Mouse (Mus musculus) stomach, adult 2 months (tissue): Measurements from ENCODE around the gene Hist1h2bq. TPM values are rescaled to one million over a fixed set of nuclear protein-coding genes. Genes with fewer than 3 reads are reported as not detected.

ENCODE experiments used
- polyA plus RNA-seq: library from polyadenylated mRNA; depleted of rRNA; stranded (reverse); fragments of >200 nt; gene quantifications from 2 replicates; pipeline ENCODE4 v1.2.3, GENCODE M21; 2012; rRNA removed

Gene Hist1h2bq
- polyA plus RNA-seq: 6.4 and 9.3 TPM in 2 replicates

DNA sequence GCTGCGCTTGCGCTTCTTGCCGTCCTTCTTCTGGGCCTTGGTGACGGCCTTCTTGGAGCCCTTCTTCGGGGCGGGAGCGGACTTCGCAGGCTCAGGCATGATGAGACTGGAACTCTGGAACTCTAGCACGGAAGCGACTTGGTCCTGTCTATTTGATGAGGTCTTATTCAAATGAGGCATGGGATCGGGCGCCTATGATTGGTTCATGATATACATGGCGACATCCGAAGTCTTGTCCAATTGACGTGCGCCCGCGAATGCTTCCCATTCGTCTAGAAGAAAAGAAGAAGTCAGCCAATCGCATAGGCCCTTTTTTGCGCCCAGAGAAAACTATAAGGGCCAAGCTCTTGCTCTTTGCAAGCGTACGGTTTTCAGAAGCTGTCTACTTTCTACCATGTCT is at the start of gene Hist1h2bq, which contains the start of gene Hist1h2ao:
Gene Hist1h2bq, minus strand, starts transcription at position 125 of the 400 bp plus-strand sequence.
Gene Hist1h2ao, plus strand, starts transcription at position 393 of the 400 bp plus-strand sequence.

DNA sequence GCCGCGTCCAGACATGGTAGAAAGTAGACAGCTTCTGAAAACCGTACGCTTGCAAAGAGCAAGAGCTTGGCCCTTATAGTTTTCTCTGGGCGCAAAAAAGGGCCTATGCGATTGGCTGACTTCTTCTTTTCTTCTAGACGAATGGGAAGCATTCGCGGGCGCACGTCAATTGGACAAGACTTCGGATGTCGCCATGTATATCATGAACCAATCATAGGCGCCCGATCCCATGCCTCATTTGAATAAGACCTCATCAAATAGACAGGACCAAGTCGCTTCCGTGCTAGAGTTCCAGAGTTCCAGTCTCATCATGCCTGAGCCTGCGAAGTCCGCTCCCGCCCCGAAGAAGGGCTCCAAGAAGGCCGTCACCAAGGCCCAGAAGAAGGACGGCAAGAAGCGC is 23.5 kb upstream of the Hist1h2bq start, which contains the start of the genes Hist1h2ap and Hist1h2br:
Gene Hist1h2ap, minus strand, starts transcription at position 47 of the 400 bp plus-strand sequence.
Gene Hist1h2br, plus strand, starts transcription at position 283 of the 400 bp plus-strand sequence.

GRCm38 (mm10) chr13:21831418-21832394 is 21.7 kb upstream of the Hist1h2bq start, which contains the start of gene Hist1h4n:
Gene Hist1h4n (minus strand): TSS chr13:21832196.

GRCm38 (mm10) chr13:21811539-21811938 is 1.5 kb upstream of the Hist1h2bq start, which contains the start of gene Hist1h4m:
Gene Hist1h4m (plus strand): TSS chr13:21811746.

GRCm38 (mm10) chr13:21786899-21787629 is 22.9 kb downstream of the Hist1h2bq start, which contains the start of the genes Hist1h2an and Hist1h2bp:
Gene Hist1h2an (minus strand): TSS chr13:21787218.
Gene Hist1h2bp (plus strand): TSS chr13:21787461.

DNA sequence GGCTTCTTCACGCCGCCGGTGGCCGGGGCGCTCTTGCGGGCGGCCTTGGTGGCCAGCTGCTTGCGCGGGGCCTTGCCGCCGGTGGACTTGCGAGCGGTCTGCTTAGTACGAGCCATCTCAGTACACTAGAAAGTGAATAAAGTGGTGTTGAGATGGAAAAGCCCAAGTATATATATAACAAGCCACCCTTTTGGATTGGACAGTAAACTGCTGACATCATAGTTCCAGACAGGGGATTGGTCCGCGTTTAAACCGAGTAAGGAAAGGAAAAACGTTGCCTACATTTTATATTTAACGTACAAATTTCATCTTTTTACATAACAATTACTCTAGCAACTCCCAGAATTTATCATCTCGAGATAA is 26.8 kb downstream of the Hist1h2bq start, which contains the start of gene Hist1h3i:
Gene Hist1h3i, minus strand, starts transcription at position 116 of the 363 bp plus-strand sequence.

DNA sequence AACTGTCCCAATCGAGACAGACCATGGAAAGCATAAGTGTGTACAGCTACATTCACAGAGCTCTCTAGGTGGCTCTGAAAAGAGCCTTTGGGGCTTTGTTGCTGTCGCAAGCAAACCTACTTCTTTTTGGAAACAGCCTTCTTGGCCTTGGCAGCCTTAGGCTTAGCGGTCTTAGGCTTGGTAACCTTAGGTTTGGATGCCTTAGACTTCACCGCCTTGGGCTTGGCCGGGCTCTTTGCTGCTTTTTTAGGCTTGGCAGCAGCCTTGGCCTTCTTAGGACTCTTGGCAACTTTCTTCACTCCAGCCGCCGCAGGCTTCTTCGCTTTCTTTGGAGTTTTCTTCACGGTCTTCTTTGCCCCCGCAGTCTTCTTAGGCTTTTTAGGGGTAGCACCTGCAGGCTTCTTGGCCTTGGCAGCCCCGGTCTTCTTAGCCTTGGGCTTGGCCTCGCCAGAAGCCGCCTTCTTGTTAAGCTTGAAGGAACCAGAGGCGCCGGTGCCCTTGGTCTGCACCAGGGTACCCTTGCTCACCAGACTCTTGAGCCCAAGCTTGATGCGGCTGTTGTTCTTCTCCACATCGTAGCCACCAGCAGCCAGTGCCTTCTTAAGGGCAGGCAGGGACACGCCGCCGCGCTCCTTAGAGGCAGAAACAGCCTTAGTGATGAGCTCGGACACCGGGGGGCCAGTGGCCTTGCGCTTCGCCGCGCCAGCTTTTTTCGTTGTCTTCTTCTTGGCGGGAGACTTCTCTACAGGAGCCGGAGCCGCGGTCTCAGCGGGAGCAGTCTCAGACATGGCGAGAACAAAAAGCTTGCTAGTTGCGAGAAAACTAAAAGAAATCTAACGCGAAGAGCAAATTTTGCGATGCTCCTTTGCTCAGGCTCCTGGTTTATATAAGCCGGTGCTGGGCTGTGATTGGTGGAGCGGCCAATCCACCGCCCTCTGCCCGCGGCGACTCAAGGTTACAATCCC is 29.9 kb downstream of the Hist1h2bq start, which contains the start of gene Hist1h1b:
Gene Hist1h1b, minus strand, starts transcription at position 859 of the 965 bp plus-strand sequence.

Other genes starting within 250 kb of the Hist1h2bq start
- not detected in 2 replicates for gene Olfr1364, start 228.4 kb downstream of the Hist1h2bq start, polyA plus RNA-seq
- gene Olfr1362, start 196.2 kb downstream of the Hist1h2bq start, polyA plus RNA-seq: not detected in 2 replicates
- gene Olfr11, start 167.7 kb downstream of the Hist1h2bq start, polyA plus RNA-seq: not detected in 2 replicates
- gene Olfr1361, start 146.8 kb downstream of the Hist1h2bq start, polyA plus RNA-seq: not detected in 2 replicates
- not detected in 2 replicates for gene Olfr1360, start 132.8 kb downstream of the Hist1h2bq start, polyA plus RNA-seq
- gene Olfr1359, start 112.1 kb downstream of the Hist1h2bq start, polyA plus RNA-seq: not detected in 2 replicates
- gene Hist1h2bl, start 94.1 kb downstream of the Hist1h2bq start, polyA plus RNA-seq: 2.0 and 2.3 TPM in 2 replicates
- gene Hist1h2ai, start 93.8 kb downstream of the Hist1h2bq start, polyA plus RNA-seq: 10.0 and 28.4 TPM in 2 replicates
- gene Hist1h3h, start 92.5 kb downstream of the Hist1h2bq start, polyA plus RNA-seq: 30.9 and 34.4 TPM in 2 replicates
- 0.27 and 2.2 TPM in 2 replicates for gene Hist1h2bm, start 88.2 kb downstream of the Hist1h2bq start, polyA plus RNA-seq
- gene Hist1h4j, start 75.1 kb downstream of the Hist1h2bq start, polyA plus RNA-seq: 1.6 and 2.1 TPM in 2 replicates
- 4.7 and 8.7 TPM in 2 replicates for gene Hist1h4k, start 59.7 kb downstream of the Hist1h2bq start, polyA plus RNA-seq
- gene Hist1h2ak, start 56.4 kb downstream of the Hist1h2bq start, polyA plus RNA-seq: 8.2 and 14.0 TPM in 2 replicates
- 1.2 and 4.2 TPM in 2 replicates for gene Hist1h2bn, start 56.1 kb downstream of the Hist1h2bq start, polyA plus RNA-seq
- gene Hist1h1b, start 29.6 kb downstream of the Hist1h2bq start, polyA plus RNA-seq: 0.24 TPM in 1 of 2 replicates, not detected in the other
- gene Hist1h3i, start 26.8 kb downstream of the Hist1h2bq start, polyA plus RNA-seq: 19.2 and 38.0 TPM in 2 replicates
- gene Hist1h2an, start 23.0 kb downstream of the Hist1h2bq start, polyA plus RNA-seq: 1.5 and 14.1 TPM in 2 replicates
- gene Hist1h2bp, start 22.7 kb downstream of the Hist1h2bq start, polyA plus RNA-seq: 0.90 TPM in 1 of 2 replicates, not detected in the other
- not detected in 2 replicates for gene Hist1h2ao, start 268 bp upstream of the Hist1h2bq start, polyA plus RNA-seq
- gene Hist1h4m, start 1.5 kb upstream of the Hist1h2bq start, polyA plus RNA-seq: not detected in 2 replicates
- 4.8 and 6.7 TPM in 2 replicates for gene Hist1h4n, start 22.0 kb upstream of the Hist1h2bq start, polyA plus RNA-seq
- 121 and 393 TPM in 2 replicates for gene Hist1h2ap, start 23.3 kb upstream of the Hist1h2bq start, polyA plus RNA-seq
- 6.9 and 8.0 TPM in 2 replicates for gene Hist1h2br, start 23.5 kb upstream of the Hist1h2bq start, polyA plus RNA-seq
- 0.03 TPM in 1 of 2 replicates, not detected in the other for gene Zfp184, start 134.9 kb upstream of the Hist1h2bq start, polyA plus RNA-seq
- gene Pom121l2, start 171.0 kb upstream of the Hist1h2bq start, polyA plus RNA-seq: not detected in 2 replicates
- 0.22 and 0.48 TPM in 2 replicates for gene Prss16, start 199.5 kb upstream of the Hist1h2bq start, polyA plus RNA-seq
- 5.9 and 12.0 TPM in 2 replicates for gene Hist1h2ah, start 225.4 kb upstream of the Hist1h2bq start, polyA plus RNA-seq
- 9.0 and 9.2 TPM in 2 replicates for gene Hist1h2bk, start 225.7 kb upstream of the Hist1h2bq start, polyA plus RNA-seq
- gene Hist1h4i, start 231.2 kb upstream of the Hist1h2bq start, polyA plus RNA-seq: 1.7 and 4.4 TPM in 2 replicates
- 1.6 and 2.8 TPM in 2 replicates for gene Hist1h2ag, start 232.7 kb upstream of the Hist1h2bq start, polyA plus RNA-seq
- 3.4 and 3.7 TPM in 2 replicates for gene Hist1h2bj, start 233.0 kb upstream of the Hist1h2bq start, polyA plus RNA-seq